Mouse (Mus musculus) lung, adult 2 months (tissue): Measurements from ENCODE around the gene Klc4. TPM values are rescaled to one million over a fixed set of nuclear protein-coding genes. Genes with fewer than 3 reads are reported as not detected.
A peak's percentile ranks its signal among the peaks of the same experiment; 100 is the strongest.

Experiments used
- DNase-seq: peaks from one replicate; pipeline ENCODE4 v3.0.0; 2022
- H3K4me1 ChIP-seq: fragments of 200-500 bp; 2 replicates; pipeline ENCODE4 v1.6.1; 2011; ENCODE audit warnings: low read length; ENCODE audit not compliant: control insufficient read depth, insufficient read depth
- H3K4me3 ChIP-seq: fragments of 200-500 bp; replicated peaks from 2 replicates; pipeline ENCODE3; 2011; ENCODE audit warnings: low read depth, mild to moderate bottlenecking, control low read depth, low read length; ENCODE audit errors: extremely low read depth
- CTCF ChIP-seq: fragments of 200-500 bp; IDR thresholded peaks from 2 replicates; pipeline ENCODE4 v1.5.1; 2011; ENCODE audit warnings: mild to moderate bottlenecking, low read length, control low read depth; ENCODE audit not compliant: insufficient read depth
- POLR2A ChIP-seq: fragments of 200-500 bp; IDR thresholded peaks from 2 replicates; pipeline ENCODE4 v1.6.1; 2011; ENCODE audit warnings: low read depth, mild to moderate bottlenecking, control low read depth, low read length, borderline replicate concordance; ENCODE audit errors: extremely low read depth
- WGBS: fragments of 180-500 bp; shearing (Covaris S2); methylation state at CpG from one replicate; pipeline ENCODE4 v1.1.7; 2018; 5-methylcytosine and 5-hydroxymethylcytosine counted together
- polyA plus RNA-seq: library from polyadenylated mRNA; depleted of rRNA; stranded (reverse); fragments of >200 nt; gene quantifications from 2 replicates; pipeline ENCODE4 v1.2.3, GENCODE M21; 2012

Gene Klc4
- polyA plus RNA-seq, 1 experiment: 22.6 TPM

DNA sequence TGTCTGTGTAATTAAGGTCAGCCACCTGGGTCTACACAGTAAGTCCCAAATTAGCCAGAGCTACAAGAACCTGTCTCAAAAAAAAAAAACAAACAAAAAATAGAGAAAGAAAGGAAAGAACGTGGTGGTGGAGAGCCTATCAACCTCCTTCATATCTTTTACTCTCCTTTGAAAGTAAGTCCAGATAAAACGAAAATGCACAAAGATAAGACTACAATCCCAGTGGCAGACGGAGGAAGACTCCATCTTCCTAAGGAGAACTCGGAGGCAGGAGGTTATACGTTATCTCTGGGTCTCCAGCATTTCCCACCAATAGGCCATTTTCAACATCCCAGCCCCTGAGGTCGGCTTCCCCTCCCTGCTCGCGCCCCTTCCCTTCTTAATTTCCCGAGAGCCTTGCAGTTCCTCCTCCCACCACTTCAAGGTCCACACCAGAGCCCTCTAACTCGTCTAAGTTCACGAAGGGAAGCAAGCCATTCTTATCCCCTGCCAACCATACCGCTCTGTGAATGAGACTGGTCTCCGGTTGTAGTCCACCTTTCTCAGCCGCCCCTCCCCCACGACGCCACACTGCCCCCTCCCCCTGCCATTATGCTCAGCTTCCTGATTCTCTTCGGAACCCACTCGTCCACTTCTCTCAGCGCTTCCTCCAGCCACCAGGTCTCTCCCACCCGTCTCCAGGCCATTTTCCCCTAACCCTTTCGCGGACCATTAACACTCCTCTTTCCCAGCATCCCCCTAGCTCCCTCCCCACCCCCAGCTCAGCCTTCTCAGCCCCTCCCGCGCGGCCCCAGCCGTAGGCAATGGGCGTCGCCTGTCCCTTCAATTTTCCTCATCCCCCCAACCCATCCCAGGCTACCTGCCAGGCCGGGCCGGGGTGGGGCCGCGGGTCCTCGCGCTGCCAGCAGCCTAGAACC lies 34.3 kb upstream of the Klc4 start:
- Histone ChIP-seq H3K4me3 (peak overlapping the region; percentile 75), H3K4me1 (peaks cover 6% of the 10 kb centered on the region; the same call in 1 of the 2 replicates)
- WGBS: 1% methylated on average over 34 of the region's 34 CpGs
- no peak for DNase-seq
- TF ChIP-seq CTCF (peak; percentile 21; the same call in 1 of the 2 replicates), POLR2A (no peak)

DNA sequence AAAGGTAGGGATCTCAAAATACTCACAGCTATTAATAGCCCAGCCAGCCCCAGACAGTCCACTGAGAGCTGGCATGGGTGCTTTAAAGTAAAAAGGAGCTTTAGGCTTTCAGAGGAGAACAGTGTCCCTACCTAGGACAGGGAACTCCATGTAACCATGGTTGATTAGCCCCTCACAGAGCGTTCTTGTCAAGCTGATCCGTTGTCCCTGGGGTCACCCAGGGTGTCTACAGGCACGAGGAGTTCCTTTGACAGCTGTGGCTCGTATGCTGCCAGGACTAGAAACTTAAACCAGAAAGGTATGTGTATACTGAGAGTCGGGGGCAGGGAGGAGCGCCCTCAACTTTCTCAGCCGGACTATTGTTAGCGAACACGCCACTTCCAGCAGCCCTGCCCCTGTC lies 33.1 kb upstream of the Klc4 start:
- Histone ChIP-seq H3K4me1 (peaks cover 8% of the 10 kb centered on the region), H3K4me3 (no peak overlapping the region)
- DNase-seq: peak; percentile 19
- no peak for TF ChIP-seq POLR2A
- no peak for TF ChIP-seq CTCF
- 24% methylated on average over 9 of the region's 9 CpGs for WGBS

DNA sequence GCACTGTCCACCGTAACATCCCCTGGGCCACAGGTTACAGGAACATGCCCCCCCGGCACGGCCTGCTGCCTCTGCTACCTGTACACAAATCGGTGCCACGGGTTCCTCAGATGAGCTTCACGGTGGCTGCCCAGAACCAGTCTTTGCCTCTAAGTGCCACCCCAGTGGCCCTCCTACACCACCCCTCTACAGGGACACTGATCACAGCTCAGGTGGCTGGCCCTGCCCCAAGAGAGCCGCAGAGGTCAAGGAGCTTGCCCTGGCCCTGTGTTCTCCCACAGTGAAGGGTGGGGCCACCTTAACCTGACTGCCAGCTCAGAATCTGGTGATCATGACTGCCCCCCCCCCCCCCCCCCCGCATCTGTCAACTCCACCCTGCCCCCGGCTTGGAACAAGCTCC lies 32.6 kb upstream of the Klc4 start, which contains the start of gene Mea1:
Gene Mea1 (plus strand): TSS at position 378 of the 400 bp plus-strand sequence.
- no peak for TF ChIP-seq CTCF
- no peak for TF ChIP-seq POLR2A
- H3K4me3 ChIP-seq: no peak within 1 kb of the TSS
- 63% methylated on average over 9 of the region's 9 CpGs for WGBS
- peaks cover 8% of the 10 kb centered on the region for H3K4me1 ChIP-seq
- DNase-seq: peak; percentile 63

DNA sequence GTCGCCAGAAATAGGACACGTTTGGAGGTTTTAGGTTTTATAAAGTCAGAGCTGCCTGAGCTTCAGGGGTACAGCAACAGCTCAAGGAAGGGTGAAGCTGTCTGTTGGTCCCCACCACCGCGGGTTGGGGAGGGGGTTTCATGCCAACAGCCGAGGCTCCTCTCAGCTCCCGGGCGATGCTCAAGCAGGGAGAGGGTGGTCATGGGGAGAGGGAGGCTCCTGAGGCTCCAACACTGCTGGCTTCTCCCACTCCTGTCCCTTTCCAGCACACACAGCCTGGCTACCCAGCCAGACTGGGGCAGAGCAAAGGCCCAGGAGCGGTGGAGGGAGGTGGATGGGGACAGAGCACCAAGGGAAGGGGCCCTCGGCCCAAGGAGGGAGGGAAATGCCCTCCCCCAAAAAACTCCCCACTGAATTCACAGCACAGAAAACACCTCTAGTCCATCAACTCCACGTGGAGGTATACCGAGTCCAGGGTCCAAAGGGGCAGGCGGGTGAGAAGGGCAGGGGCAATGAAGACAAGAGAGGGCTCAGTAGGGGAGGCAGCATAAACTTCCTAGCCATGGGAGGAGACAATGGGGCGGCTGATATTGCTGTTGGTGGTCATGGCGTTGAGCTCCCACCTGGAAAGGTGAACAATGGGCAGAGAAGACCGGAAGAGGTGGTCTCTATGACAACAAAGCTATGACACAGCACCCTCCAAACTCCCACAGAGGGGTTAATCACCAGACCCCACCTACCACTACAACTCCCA lies 28.9 kb upstream of the Klc4 start:
- 26% methylated on average over 15 of the region's 15 CpGs for WGBS
- no peak for DNase-seq
- Histone ChIP-seq H3K4me3 (peak overlapping the region; percentile 38), H3K4me1 (peaks cover 5% of the 10 kb centered on the region)
- TF ChIP-seq CTCF: no peak
- TF ChIP-seq POLR2A: no peak

DNA sequence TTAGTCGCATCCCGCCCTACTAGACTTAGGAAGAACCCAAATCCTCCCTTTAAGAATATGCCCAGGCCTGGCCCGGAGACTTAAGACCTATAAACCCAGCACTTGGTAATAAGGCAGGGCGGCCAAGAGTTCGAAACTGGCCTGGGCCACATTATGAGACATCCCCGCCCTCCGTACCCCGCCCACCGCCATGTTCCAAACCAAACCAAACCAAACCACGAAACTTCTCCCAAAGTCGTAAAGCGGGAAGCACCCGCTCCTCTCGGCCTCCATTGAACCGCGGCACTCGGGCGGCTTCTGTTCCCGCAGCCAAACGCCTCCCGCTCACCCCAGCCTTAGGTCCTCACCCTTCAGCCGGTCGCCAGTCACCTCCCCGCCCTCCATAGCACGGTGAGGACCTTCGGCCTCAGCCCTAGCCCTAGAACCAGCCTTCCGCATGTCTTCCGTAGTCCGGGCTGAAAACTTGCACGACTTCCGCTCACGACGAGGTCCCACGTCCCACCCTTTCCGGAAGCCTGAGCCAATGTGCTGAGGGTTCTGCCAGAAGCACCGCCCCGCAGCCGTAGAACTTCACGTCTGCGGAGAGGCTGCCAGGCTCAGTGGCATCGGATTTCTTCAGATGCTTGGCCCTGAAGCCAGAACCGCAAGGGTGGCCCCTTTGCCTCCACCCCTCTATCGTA lies 28.2 kb upstream of the Klc4 start, which contains the start of gene Rrp36:
Gene Rrp36 (minus strand): TSS at position 503 of the 680 bp plus-strand sequence.
- TF ChIP-seq CTCF: no peak
- TF ChIP-seq POLR2A: peak; percentile 90; the same call in 1 of the 2 replicates
- H3K4me1 ChIP-seq: peaks cover 4% of the 10 kb centered on the region
- peak; percentile 91 for DNase-seq
- H3K4me3 ChIP-seq: peak within 1 kb of the TSS; percentile 76
- under 1% methylated on average over 43 of the region's 43 CpGs for WGBS

DNA sequence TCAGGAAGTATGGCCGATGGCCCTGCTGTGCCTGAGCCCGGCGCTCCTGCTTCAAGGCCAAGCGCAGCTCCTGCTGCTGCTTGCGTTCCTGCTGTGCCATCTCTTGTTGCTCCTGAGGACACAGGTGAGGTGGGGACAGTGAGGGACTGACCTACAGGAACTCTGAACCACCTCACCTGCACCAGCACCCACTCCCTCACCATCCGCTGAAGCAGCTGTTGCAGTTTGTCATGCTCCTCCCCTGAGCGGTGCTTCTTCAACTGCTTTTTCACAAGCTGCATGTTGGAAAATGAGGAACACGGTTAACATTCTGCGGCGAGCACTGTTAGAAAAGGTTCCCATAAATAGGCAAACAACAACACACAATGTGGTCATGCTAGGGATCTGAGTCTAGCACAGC lies 24.1 kb upstream of the Klc4 start:
- Histone ChIP-seq H3K4me1 (peaks cover 2% of the 10 kb centered on the region), H3K4me3 (no peak overlapping the region)
- TF ChIP-seq POLR2A (no peak), CTCF (no peak)
- WGBS: 96% methylated on average over 10 of the region's 10 CpGs
- no peak for DNase-seq

DNA sequence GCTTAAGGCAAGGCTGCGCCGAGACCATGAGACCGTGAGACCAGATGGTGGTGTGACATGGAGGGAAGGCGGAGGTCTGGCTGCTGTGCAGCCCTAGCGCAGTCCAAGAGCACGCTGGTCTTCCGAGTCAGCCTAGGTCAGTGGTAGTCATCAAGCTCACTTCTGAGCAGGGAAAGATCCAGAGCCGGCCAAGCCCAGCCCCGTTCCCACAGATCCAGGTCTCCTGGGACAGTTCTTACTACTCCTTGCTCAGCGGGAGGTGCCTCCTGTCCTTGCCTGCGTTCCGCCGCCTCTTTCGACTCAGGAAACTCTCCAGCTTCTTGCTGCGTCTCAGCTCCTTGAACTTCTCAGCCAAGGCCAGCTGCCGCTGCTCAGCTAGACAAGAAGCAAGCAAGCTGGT lies 21.9 kb upstream of the Klc4 start:
- H3K4me1 ChIP-seq: no peaks in the 10 kb centered on the region
- no peak overlapping the region for H3K4me3 ChIP-seq
- WGBS: 85% methylated on average over 16 of the region's 16 CpGs
- DNase-seq: no peak
- TF ChIP-seq POLR2A (no peak), CTCF (no peak)

DNA sequence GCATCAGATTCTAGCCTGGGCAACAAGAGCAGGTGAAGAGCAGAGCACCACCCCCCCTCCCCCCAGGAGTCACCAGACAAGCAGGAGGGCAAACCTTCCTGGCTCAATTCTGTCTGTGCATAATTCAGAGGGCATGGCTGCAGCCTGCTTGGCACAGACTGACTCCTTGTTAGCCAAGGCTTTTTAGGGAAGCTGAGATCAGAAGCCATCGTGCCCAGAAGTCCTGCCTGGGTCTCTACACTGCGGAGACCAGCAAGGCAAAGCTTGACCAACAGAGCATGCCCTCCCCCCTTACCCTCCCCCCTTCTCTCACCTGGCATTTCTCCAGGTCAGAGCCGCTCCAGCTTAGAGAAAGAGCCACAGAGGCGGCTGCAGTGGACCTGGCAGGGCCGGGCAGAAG lies 16.9 kb upstream of the Klc4 start:
- H3K4me3 ChIP-seq: no peak overlapping the region
- 83% methylated on average over 5 of the region's 5 CpGs for WGBS
- TF ChIP-seq CTCF (no peak), POLR2A (no peak)
- no peaks in the 10 kb centered on the region for H3K4me1 ChIP-seq
- DNase-seq: no peak

DNA sequence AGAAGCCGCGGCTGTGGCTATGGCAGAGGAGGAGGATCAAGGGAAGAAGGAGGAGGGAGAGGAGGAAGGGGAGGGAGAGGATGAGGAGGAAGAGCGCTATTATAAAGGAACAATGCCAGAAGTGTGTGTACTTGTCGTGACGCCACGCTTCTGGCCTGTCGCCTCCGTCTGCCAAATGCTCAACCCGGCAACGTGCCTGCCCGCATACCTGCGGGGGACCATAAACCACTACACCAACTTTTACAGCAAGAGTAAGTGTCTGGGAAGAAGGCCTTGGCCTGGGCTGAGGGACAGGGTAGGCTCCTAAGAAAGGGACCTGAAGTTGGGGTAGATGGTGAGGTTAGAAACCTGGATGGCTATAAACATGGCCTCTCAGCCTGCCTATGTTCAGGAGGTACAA lies 16.2 kb upstream of the Klc4 start:
- WGBS: 83% methylated on average over 12 of the region's 12 CpGs
- H3K4me3 ChIP-seq: no peak overlapping the region
- H3K4me1 ChIP-seq: no peaks in the 10 kb centered on the region
- no peak for DNase-seq
- TF ChIP-seq POLR2A (no peak), CTCF (no peak)
